Mouse (Mus musculus) neural tube, embryonic 11.5 days (tissue): ENCODE measurements around the gene Lgi4. TPM values are rescaled to one million over a fixed set of nuclear protein-coding genes. Genes with fewer than 3 reads are reported as not detected.
A peak's percentile ranks its signal among the peaks of the same experiment; 100 is the strongest.

Experiments
- ATAC-seq: fragments of 200-750 bp; cut with Nextera tagmentation; 2 replicates; pipeline ENCODE4 v1.8.0; 2017; ENCODE audit warnings: moderate number of reproducible peaks, mild to moderate bottlenecking, moderate TSS enrichment, moderate library complexity; ENCODE audit not compliant: insufficient read depth, low FRiP score, low TSS enrichment
- DNase-seq: peaks from one replicate; pipeline ENCODE4 v3.0.0-alpha.2; 2015; ENCODE audit warnings: low spot score
- H3K27ac ChIP-seq: fragments of 300-500 bp; sonication (generic); 2 replicates; pipeline ENCODE4 v1.5.1; 2014; ENCODE audit warnings: low read depth, mild to moderate bottlenecking, low read length
- H3K27me3 ChIP-seq: fragments of 300-500 bp; sonication (generic); 2 replicates; pipeline ENCODE4 v1.6.1; 2014; ENCODE audit warnings: mild to moderate bottlenecking, low read length, mixed read lengths; ENCODE audit not compliant: control insufficient read depth, insufficient read depth
- H3K36me3 ChIP-seq: fragments of 300-500 bp; sonication (generic); 2 replicates; pipeline ENCODE4 v1.6.1; 2014; ENCODE audit warnings: mild to moderate bottlenecking, low read length, moderate library complexity, mixed read lengths; ENCODE audit not compliant: control insufficient read depth, insufficient read depth
- H3K4me1 ChIP-seq: fragments of 300-500 bp; sonication (generic); 2 replicates; pipeline ENCODE4 v1.6.1; 2014; ENCODE audit warnings: low read length, mixed read lengths; ENCODE audit not compliant: control insufficient read depth, insufficient read depth
- H3K4me2 ChIP-seq: fragments of 300-500 bp; sonication (generic); 2 replicates; pipeline ENCODE4 v1.6.1; 2014; ENCODE audit warnings: low read depth, mild to moderate bottlenecking, moderate library complexity
- H3K4me3 ChIP-seq: fragments of 300-500 bp; sonication (generic); 2 replicates; pipeline ENCODE4 v1.5.1; 2014; ENCODE audit warnings: low read depth, low read length
- H3K9ac ChIP-seq: fragments of 300-500 bp; sonication (generic); 2 replicates; pipeline ENCODE4 v1.6.1; 2014; ENCODE audit warnings: mild to moderate bottlenecking, low read length
- H3K9me3 ChIP-seq: fragments of 300-500 bp; sonication (generic); 2 replicates; pipeline ENCODE4 v1.6.1; 2016; ENCODE audit warnings: low read length; ENCODE audit not compliant: control insufficient read depth
- WGBS: fragments of 180-500 bp; shearing (Covaris S2); extraction: QIAGEN DNeasy Blood & Tissue Kit; methylation state at CpG from one replicate; pipeline ENCODE4 v1.1.7; 2014; 5-methylcytosine and 5-hydroxymethylcytosine counted together
- polyA plus RNA-seq: library from polyadenylated mRNA; unstranded; fragments of >200 nt; fragmentation: Nextera tagmentation; extraction: Ambion mirVana; gene quantifications from 2 replicates; pipeline ENCODE4 v1.2.1, GENCODE M21; 2014

The Lgi4 gene
- polyA plus RNA-seq, 1 experiment from 2014 or later = 4.9 TPM

- ATAC-seq = no peak
- Histone ChIP-seq H3K9me3 (no peaks in the 10 kb centered on the region), H3K27ac (no peak overlapping the region), H3K4me1 (no peaks in the 10 kb centered on the region; the same call in 1 of the 2 replicates), H3K27me3 (no peaks in the 10 kb centered on the region), H3K9ac (no peak overlapping the region), H3K4me3 (no peak overlapping the region), H3K4me2 (no peak overlapping the region; the same call in none of the 2 replicates), H3K36me3 (no peaks in the 10 kb centered on the region)
- WGBS = 89% methylated on average over 7 of the region's 7 CpGs
- no peak for DNase-seq
Measured at GRCm38 (mm10) chr7:31060621-31061010, 1.5 kb downstream of the Lgi4 start.

GRCm38 (mm10) chr7:31063074-31063560 is 4.0 kb downstream of the Lgi4 start:
- Histone ChIP-seq H3K27ac (no peak overlapping the region), H3K4me3 (no peak overlapping the region), H3K9me3 (no peaks in the 10 kb centered on the region), H3K4me2 (no peak overlapping the region), H3K27me3 (no peaks in the 10 kb centered on the region), H3K9ac (no peak overlapping the region), H3K4me1 (no peaks in the 10 kb centered on the region), H3K36me3 (no peaks in the 10 kb centered on the region)
- WGBS = 88% methylated on average over 12 of the region's 12 CpGs
- DNase-seq = no peak
- no peak for ATAC-seq

- Histone ChIP-seq H3K27ac (no peak overlapping the region), H3K4me2 (no peak overlapping the region), H3K4me1 (0 out of 2 replicates have a peak, but pooled peaks cover 2% of the 10 kb centered on the region), H3K9me3 (no peaks in the 10 kb centered on the region), H3K36me3 (no peaks in the 10 kb centered on the region), H3K9ac (0 out of 2 replicates have a peak overlapping the region, but pooled peaks have one; percentile 26), H3K4me3 (no peak overlapping the region), H3K27me3 (no peaks in the 10 kb centered on the region)
- no peak for DNase-seq
- WGBS = 49% methylated on average over 5 of the region's 5 CpGs
- ATAC-seq = no peak
Measured at GRCm38 (mm10) chr7:31067836-31068235, 8.7 kb downstream of the Lgi4 start.

GRCm38 (mm10) chr7:31069491-31069890 is 10.3 kb downstream of the Lgi4 start:
- no peak overlapping the region for H3K9ac ChIP-seq

GRCm38 (mm10) chr7:31070324-31070723 is 11.2 kb downstream of the Lgi4 start:
- H3K4me3 ChIP-seq = no peak overlapping the region
- H3K27ac ChIP-seq = no peak overlapping the region
- no peaks in the 10 kb centered on the region for H3K9me3 ChIP-seq
- no peak overlapping the region for H3K9ac ChIP-seq
- 83% methylated on average over 6 of the region's 6 CpGs for WGBS
- H3K4me1 ChIP-seq = 0 out of 2 replicates have a peak, but pooled peaks cover 2% of the 10 kb centered on the region
- ATAC-seq (no peak), DNase-seq (no peak)
- no peak overlapping the region for H3K4me2 ChIP-seq
- no peaks in the 10 kb centered on the region for H3K27me3 ChIP-seq
- no peaks in the 10 kb centered on the region for H3K36me3 ChIP-seq

More at GRCm38 (mm10) chr7:31069491-31069890, 10.3 kb downstream of the Lgi4 start:
- WGBS = 88% methylated on average over 14 of the region's 14 CpGs
- H3K27ac ChIP-seq = no peak overlapping the region
- H3K36me3 ChIP-seq = no peaks in the 10 kb centered on the region
- DNase-seq (no peak), ATAC-seq (no peak)
- 0 out of 2 replicates have a peak, but pooled peaks cover 2% of the 10 kb centered on the region for H3K4me1 ChIP-seq
- H3K9me3 ChIP-seq = no peaks in the 10 kb centered on the region
- H3K27me3 ChIP-seq = no peaks in the 10 kb centered on the region
- H3K4me2 ChIP-seq = no peak overlapping the region
- H3K4me3 ChIP-seq = no peak overlapping the region

GRCm38 (mm10) chr7:31072326-31072725 is 13.2 kb downstream of the Lgi4 start:
- Histone ChIP-seq H3K36me3 (no peaks in the 10 kb centered on the region), H3K27me3 (no peaks in the 10 kb centered on the region), H3K4me3 (no peak overlapping the region), H3K4me2 (no peak overlapping the region), H3K27ac (no peak overlapping the region), H3K9me3 (no peaks in the 10 kb centered on the region), H3K4me1 (peaks cover 2% of the 10 kb centered on the region; the same call in 1 of the 2 replicates), H3K9ac (no peak overlapping the region)
- DNase-seq = no peak
- 26% methylated on average over 9 of the region's 9 CpGs for WGBS
- ATAC-seq = no peak

- DNase-seq (no peak), ATAC-seq (no peak)
- Histone ChIP-seq H3K27me3 (no peaks in the 10 kb centered on the region), H3K9me3 (no peaks in the 10 kb centered on the region), H3K4me2 (no peak overlapping the region), H3K4me1 (peaks cover 2% of the 10 kb centered on the region; the same call in 1 of the 2 replicates), H3K27ac (no peak overlapping the region), H3K36me3 (no peaks in the 10 kb centered on the region), H3K4me3 (no peak overlapping the region), H3K9ac (no peak overlapping the region)
Measured at GRCm38 (mm10) chr7:31073546-31073945, 14.4 kb downstream of the Lgi4 start.

GRCm38 (mm10) chr7:31074061-31074712 is 15.0 kb downstream of the Lgi4 start:
- WGBS = 58% methylated on average over 7 of the region's 7 CpGs
- ATAC-seq (no peak), DNase-seq (no peak)
- no peaks in the 10 kb centered on the region for H3K27me3 ChIP-seq
- no peak overlapping the region for H3K4me2 ChIP-seq
- H3K4me3 ChIP-seq = no peak overlapping the region
- H3K9ac ChIP-seq = no peak overlapping the region
- 0 out of 2 replicates have a peak overlapping the region, but pooled peaks have one; percentile 6 for H3K27ac ChIP-seq
- H3K9me3 ChIP-seq = no peaks in the 10 kb centered on the region
- H3K4me1 ChIP-seq = peaks cover 2% of the 10 kb centered on the region; the same call in 1 of the 2 replicates
- H3K36me3 ChIP-seq = no peaks in the 10 kb centered on the region

GRCm38 (mm10) chr7:31074713-31075069 is 15.5 kb downstream of the Lgi4 start:
- no peak overlapping the region for H3K27ac ChIP-seq
- whole genome bisulfite sequencing = 74% methylated on average over 5 of the region's 5 CpGs

More at GRCm38 (mm10) chr7:31074713-31075069, 15.5 kb downstream of the Lgi4 start:
- Histone ChIP-seq H3K9ac (no peak overlapping the region), H3K4me3 (no peak overlapping the region), H3K27me3 (no peaks in the 10 kb centered on the region), H3K9me3 (no peaks in the 10 kb centered on the region), H3K36me3 (no peaks in the 10 kb centered on the region), H3K4me1 (peaks cover 2% of the 10 kb centered on the region; the same call in 1 of the 2 replicates), H3K4me2 (no peak overlapping the region)
- DNase-seq = no peak
- no peak for ATAC-seq
